Mouse (Mus musculus): ENCODE results near the gene Dcdc2c. TPM values are rescaled to one million over a fixed set of nuclear protein-coding genes. Genes with fewer than 3 reads are reported as not detected.

Gene Dcdc2c
- polyA plus RNA-seq (2014; fragmentation: Nextera tagmentation; extraction: Ambion mirVana): not detected in 2 replicates

GRCm38 (mm10) chr12:28552299-28552698 lies at the start of gene Dcdc2c:
Gene Dcdc2c (minus strand): TSS chr12:28552399.
- no peaks in the 10 kb centered on the region for H3K27me3 ChIP-seq (replicated peaks; ENCODE audit: control insufficient read depth, insufficient read depth, low read length)
- H3K9me3 ChIP-seq (ENCODE audit: control insufficient read depth, low read length): no peaks in the 10 kb centered on the region
- DNase-seq (ENCODE audit: low spot score): no peak
- H3K9ac ChIP-seq (ENCODE audit: low read depth, low read length): no peak within 1 kb of the TSS
- no peak for ATAC-seq (replicated peaks; ENCODE audit: low FRiP score)
- no peak within 1 kb of the TSS for H3K27ac ChIP-seq (ENCODE audit: low read depth, low read length)
- 57% methylated on average over 15 of the region's 15 CpGs for WGBS
- no peaks in the 10 kb centered on the region for H3K36me3 ChIP-seq (ENCODE audit: control insufficient read depth, insufficient read depth, low read length)
- H3K4me2 ChIP-seq: peak within 1 kb of the TSS; percentile 20
- H3K4me1 ChIP-seq (replicated peaks; ENCODE audit: control insufficient read depth, insufficient read depth, low read length): no peaks in the 10 kb centered on the region
- H3K4me3 ChIP-seq (ENCODE audit: low read depth, low read length): no peak within 1 kb of the TSS

- H3K9me3 ChIP-seq (ENCODE audit: control insufficient read depth, low read length): no peaks in the 10 kb centered on the region
- WGBS: 55% methylated on average over 2 of the region's 2 CpGs
- no peak overlapping the region for H3K4me3 ChIP-seq (ENCODE audit: low read depth, low read length)
- H3K9ac ChIP-seq (ENCODE audit: low read depth, low read length): no peak overlapping the region
- H3K4me1 ChIP-seq (replicated peaks; ENCODE audit: control insufficient read depth, insufficient read depth, low read length): no peaks in the 10 kb centered on the region
- ATAC-seq (replicated peaks; ENCODE audit: low FRiP score) (no peak), DNase-seq (ENCODE audit: low spot score) (no peak)
- no peaks in the 10 kb centered on the region for H3K36me3 ChIP-seq (ENCODE audit: control insufficient read depth, insufficient read depth, low read length)
- no peak overlapping the region for H3K27ac ChIP-seq (ENCODE audit: low read depth, low read length)
- H3K4me2 ChIP-seq: no peak overlapping the region
- no peaks in the 10 kb centered on the region for H3K27me3 ChIP-seq (replicated peaks; ENCODE audit: control insufficient read depth, insufficient read depth, low read length)
These were observed 46.4 kb upstream of the Dcdc2c start for GRCm38 (mm10) chr12:28598526-28598991.

- no peak for ATAC-seq (replicated peaks; ENCODE audit: low FRiP score)
- Histone ChIP-seq H3K36me3 (ENCODE audit: control insufficient read depth, insufficient read depth, low read length) (no peaks in the 10 kb centered on the region), H3K4me2 (no peak overlapping the region), H3K4me1 (replicated peaks; ENCODE audit: control insufficient read depth, insufficient read depth, low read length) (no peaks in the 10 kb centered on the region), H3K27ac (ENCODE audit: low read depth, low read length) (no peak overlapping the region), H3K4me3 (ENCODE audit: low read depth, low read length) (no peak overlapping the region), H3K9me3 (ENCODE audit: control insufficient read depth, low read length) (no peaks in the 10 kb centered on the region), H3K27me3 (replicated peaks; ENCODE audit: control insufficient read depth, insufficient read depth, low read length) (no peaks in the 10 kb centered on the region), H3K9ac (ENCODE audit: low read depth, low read length) (no peak overlapping the region)
- no peak for DNase-seq (ENCODE audit: low spot score)
- WGBS: 49% methylated on average over 3 of the region's 3 CpGs
These were observed 45.9 kb upstream of the Dcdc2c start for GRCm38 (mm10) chr12:28598110-28598509.

- no peaks in the 10 kb centered on the region for H3K36me3 ChIP-seq (ENCODE audit: control insufficient read depth, insufficient read depth, low read length)
- no peak overlapping the region for H3K4me3 ChIP-seq (ENCODE audit: low read depth, low read length)
- H3K27ac ChIP-seq (ENCODE audit: low read depth, low read length): no peak overlapping the region
- no peaks in the 10 kb centered on the region for H3K4me1 ChIP-seq (replicated peaks; ENCODE audit: control insufficient read depth, insufficient read depth, low read length)
- ATAC-seq (replicated peaks; ENCODE audit: low FRiP score) (no peak), DNase-seq (ENCODE audit: low spot score) (no peak)
- WGBS: 76% methylated on average over 9 of the region's 9 CpGs
- no peak overlapping the region for H3K9ac ChIP-seq (ENCODE audit: low read depth, low read length)
- H3K4me2 ChIP-seq: no peak overlapping the region
- H3K9me3 ChIP-seq (ENCODE audit: control insufficient read depth, low read length): no peaks in the 10 kb centered on the region
- H3K27me3 ChIP-seq (replicated peaks; ENCODE audit: control insufficient read depth, insufficient read depth, low read length): no peaks in the 10 kb centered on the region
These were observed 45.5 kb upstream of the Dcdc2c start for GRCm38 (mm10) chr12:28597699-28598098.

- Histone ChIP-seq H3K4me2 (no peak overlapping the region), H3K27me3 (replicated peaks; ENCODE audit: control insufficient read depth, insufficient read depth, low read length) (no peaks in the 10 kb centered on the region), H3K9me3 (ENCODE audit: control insufficient read depth, low read length) (no peaks in the 10 kb centered on the region), H3K27ac (ENCODE audit: low read depth, low read length) (no peak overlapping the region), H3K9ac (ENCODE audit: low read depth, low read length) (no peak overlapping the region), H3K36me3 (ENCODE audit: control insufficient read depth, insufficient read depth, low read length) (no peaks in the 10 kb centered on the region), H3K4me1 (replicated peaks; ENCODE audit: control insufficient read depth, insufficient read depth, low read length) (no peaks in the 10 kb centered on the region), H3K4me3 (ENCODE audit: low read depth, low read length) (no peak overlapping the region)
- no peak for DNase-seq (ENCODE audit: low spot score)
- no peak for ATAC-seq (replicated peaks; ENCODE audit: low FRiP score)
These were observed 44.7 kb upstream of the Dcdc2c start for GRCm38 (mm10) chr12:28596851-28597250.

GRCm38 (mm10) chr12:28590428-28590827 lies 38.2 kb upstream of the Dcdc2c start:
- Histone ChIP-seq H3K9ac (ENCODE audit: low read depth, low read length) (no peak overlapping the region), H3K4me3 (ENCODE audit: low read depth, low read length) (no peak overlapping the region), H3K27me3 (replicated peaks; ENCODE audit: control insufficient read depth, insufficient read depth, low read length) (peaks cover 6% of the 10 kb centered on the region; the same call in 1 of the 2 replicates), H3K27ac (ENCODE audit: low read depth, low read length) (no peak overlapping the region), H3K36me3 (ENCODE audit: control insufficient read depth, insufficient read depth, low read length) (no peaks in the 10 kb centered on the region), H3K4me2 (no peak overlapping the region), H3K4me1 (replicated peaks; ENCODE audit: control insufficient read depth, insufficient read depth, low read length) (no peaks in the 10 kb centered on the region; the same call in 1 of the 2 replicates), H3K9me3 (ENCODE audit: control insufficient read depth, low read length) (no peaks in the 10 kb centered on the region)
- ATAC-seq (replicated peaks; ENCODE audit: low FRiP score) (no peak), DNase-seq (ENCODE audit: low spot score) (no peak)
- 41% methylated on average over 13 of the region's 13 CpGs for WGBS

- Histone ChIP-seq H3K27ac (ENCODE audit: low read depth, low read length) (no peak overlapping the region), H3K4me1 (replicated peaks; ENCODE audit: control insufficient read depth, insufficient read depth, low read length) (no peaks in the 10 kb centered on the region; the same call in 1 of the 2 replicates), H3K27me3 (replicated peaks; ENCODE audit: control insufficient read depth, insufficient read depth, low read length) (peaks cover 6% of the 10 kb centered on the region; the same call in 1 of the 2 replicates), H3K4me3 (ENCODE audit: low read depth, low read length) (peak overlapping the region; percentile 39), H3K9me3 (ENCODE audit: control insufficient read depth, low read length) (no peaks in the 10 kb centered on the region), H3K9ac (ENCODE audit: low read depth, low read length) (no peak overlapping the region; the same call in 1 of the 2 replicates), H3K36me3 (ENCODE audit: control insufficient read depth, insufficient read depth, low read length) (no peaks in the 10 kb centered on the region), H3K4me2 (peak overlapping the region; percentile 64)
- 10% methylated on average over 24 of the region's 24 CpGs for WGBS
- ATAC-seq (replicated peaks; ENCODE audit: low FRiP score): peak; percentile 83
- DNase-seq (ENCODE audit: low spot score): peak; percentile 78
These were observed 37.1 kb upstream of the Dcdc2c start for GRCm38 (mm10) chr12:28589090-28589868.

- peaks cover 6% of the 10 kb centered on the region; the same call in 1 of the 2 replicates for H3K27me3 ChIP-seq (replicated peaks; ENCODE audit: control insufficient read depth, insufficient read depth, low read length)
- ATAC-seq (replicated peaks; ENCODE audit: low FRiP score): no peak
- 81% methylated on average over 6 of the region's 6 CpGs for WGBS
These were observed 35.8 kb upstream of the Dcdc2c start for GRCm38 (mm10) chr12:28587949-28588348.

GRCm38 (mm10) chr12:28584036-28584435 lies 31.8 kb upstream of the Dcdc2c start:
- no peaks in the 10 kb centered on the region for H3K9me3 ChIP-seq (ENCODE audit: control insufficient read depth, low read length)
- no peak overlapping the region for H3K9ac ChIP-seq (ENCODE audit: low read depth, low read length)
- no peak for DNase-seq (ENCODE audit: low spot score)
- H3K27me3 ChIP-seq (replicated peaks; ENCODE audit: control insufficient read depth, insufficient read depth, low read length): no peaks in the 10 kb centered on the region
- no peak overlapping the region for H3K27ac ChIP-seq (ENCODE audit: low read depth, low read length)
- ATAC-seq (replicated peaks; ENCODE audit: low FRiP score): no peak
- H3K4me3 ChIP-seq (ENCODE audit: low read depth, low read length): no peak overlapping the region
- H3K36me3 ChIP-seq (ENCODE audit: control insufficient read depth, insufficient read depth, low read length): no peaks in the 10 kb centered on the region
- no peak overlapping the region for H3K4me2 ChIP-seq
- H3K4me1 ChIP-seq (replicated peaks; ENCODE audit: control insufficient read depth, insufficient read depth, low read length): no peaks in the 10 kb centered on the region
- WGBS: 49% methylated on average over 3 of the region's 3 CpGs

More at GRCm38 (mm10) chr12:28587949-28588348, 35.8 kb upstream of the Dcdc2c start:
- no peak for DNase-seq (ENCODE audit: low spot score)
- Histone ChIP-seq H3K9ac (ENCODE audit: low read depth, low read length) (no peak overlapping the region), H3K4me2 (no peak overlapping the region), H3K36me3 (ENCODE audit: control insufficient read depth, insufficient read depth, low read length) (no peaks in the 10 kb centered on the region), H3K4me1 (replicated peaks; ENCODE audit: control insufficient read depth, insufficient read depth, low read length) (no peaks in the 10 kb centered on the region; the same call in 1 of the 2 replicates), H3K4me3 (ENCODE audit: low read depth, low read length) (no peak overlapping the region), H3K27ac (ENCODE audit: low read depth, low read length) (no peak overlapping the region), H3K9me3 (ENCODE audit: control insufficient read depth, low read length) (no peaks in the 10 kb centered on the region)
